Comparison of ENCODE assay signal across 8 mouse cellular contexts in the genomic region with DNA sequence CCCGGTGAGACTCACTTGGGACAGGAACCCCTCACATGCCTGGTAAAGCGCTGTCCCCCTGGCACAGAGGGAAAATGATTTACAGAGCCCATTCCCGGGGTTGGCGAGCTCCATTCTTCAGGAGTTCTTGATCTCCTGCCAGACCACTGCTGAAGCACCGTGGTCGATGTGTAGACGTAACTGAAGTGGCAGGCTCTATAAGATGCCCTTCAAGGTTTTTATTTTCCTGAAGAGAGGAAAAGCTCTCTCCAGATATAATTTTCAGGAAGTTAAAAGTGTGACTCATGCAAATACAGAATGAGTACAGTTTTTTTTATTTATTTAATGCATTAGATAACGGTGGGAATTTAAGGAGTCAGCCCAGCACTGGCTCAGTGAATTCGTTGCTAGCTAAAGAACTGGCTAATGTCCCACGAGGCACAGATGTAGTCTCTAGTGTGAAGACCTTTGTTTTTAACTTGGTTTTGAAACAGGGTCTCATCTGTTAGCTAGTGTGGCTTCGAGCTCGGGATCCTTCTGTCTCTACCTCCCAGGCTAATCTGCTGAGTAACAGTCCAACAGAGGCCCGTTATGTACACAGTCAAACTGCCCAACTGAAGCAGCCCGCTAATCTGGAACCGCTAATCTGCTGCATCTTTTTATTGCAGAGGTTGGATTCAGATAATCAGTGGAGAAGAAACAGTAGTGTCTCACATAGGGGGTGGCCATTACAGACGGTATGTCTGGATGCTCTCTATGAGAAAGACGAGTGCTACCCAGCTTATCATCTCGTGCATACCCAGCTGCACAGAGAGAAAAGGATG. TPM values are rescaled to one million over a fixed set of nuclear protein-coding genes. Genes with fewer than 3 reads are reported as not detected.
DNase-seq lines count a peak whose midpoint lies in the region; ATAC-seq and TF ChIP-seq lines count a peak whose summit lies in the region.

No protein-coding gene starts in this region.

- TF ChIP-seq CTCF in layer of hippocampus, adult 2 months (conservative IDR thresholded peaks at IDR 0.05) = no peak
- TF ChIP-seq CTCF in bone marrow, adult 2 months (IDR thresholded peaks at IDR 0.05; ENCODE audit: control insufficient read depth, insufficient read depth, low read length) = no peak

- H3K4me3 ChIP-seq in layer of hippocampus, adult 2 months = no peak overlapping the region
- no peak overlapping the region for H3K4me3 ChIP-seq in bone marrow, adult 2 months (replicated peaks; ENCODE audit: control insufficient read depth, low read depth, low read length)
- H3K4me3 ChIP-seq in hindbrain, embryonic 12.5 days = no peak overlapping the region
- no peak overlapping the region for H3K4me3 ChIP-seq in midbrain, embryonic 14.5 days (replicated peaks; ENCODE audit: low read depth, low read length)

- DNase-seq in layer of hippocampus, adult 2 months (ENCODE audit: low spot score in 2 of 2) = no peak
- no peak for DNase-seq in layer of hippocampus, postnatal 10 days (ENCODE audit: low spot score in 2 of 2)
- DNase-seq in midbrain, embryonic 14.5 days = peak; percentile 30
- DNase-seq in cerebellum, postnatal 4 days (ENCODE audit: low spot score in 2 of 2) = no peak
- no peak for DNase-seq in adrenal gland, postnatal 14 days
- no peak for DNase-seq in left cerebral cortex, adult 8-10 months (ENCODE audit: low spot score in 2 of 2)

- no peak for ATAC-seq in hindbrain, embryonic 12.5 days (ENCODE audit: low FRiP score)
- ATAC-seq in midbrain, embryonic 14.5 days (ENCODE audit: low FRiP score, low TSS enrichment) = no peak

- 24% methylated on average over 18 of the region's 18 CpGs for WGBS in bone marrow, adult 2 months
- WGBS in hindbrain, embryonic 12.5 days = 71% methylated on average over 18 of the region's 18 CpGs
- 58% methylated on average over 18 of the region's 18 CpGs for WGBS in midbrain, embryonic 14.5 days

- H3K9ac ChIP-seq in hindbrain, embryonic 12.5 days = no peak overlapping the region
- H3K9ac ChIP-seq in midbrain, embryonic 14.5 days (replicated peaks; ENCODE audit: low read length) = no peak overlapping the region

- H3K27me3 ChIP-seq in hindbrain, embryonic 12.5 days = no peaks in the 10 kb centered on the region
- no peaks in the 10 kb centered on the region for H3K27me3 ChIP-seq in midbrain, embryonic 14.5 days (ENCODE audit: control insufficient read depth, insufficient read depth, low read length)

- H3K4me1 ChIP-seq in bone marrow, adult 2 months (ENCODE audit: control insufficient read depth, insufficient read depth, low read length) = peaks cover 10% of the 10 kb centered on the region
- peaks cover 53% of the 10 kb centered on the region for H3K4me1 ChIP-seq in hindbrain, embryonic 12.5 days
- peaks cover 17% of the 10 kb centered on the region for H3K4me1 ChIP-seq in midbrain, embryonic 14.5 days (ENCODE audit: control insufficient read depth, insufficient read depth, low read length)

- H3K27ac ChIP-seq in layer of hippocampus, adult 2 months = peak overlapping the region; percentile 97
- peak overlapping the region; percentile 12; the same call in 1 of the 2 replicates for H3K27ac ChIP-seq in bone marrow, adult 2 months (ENCODE audit: control insufficient read depth, insufficient read depth, low read depth, low read length, poor library complexity)
- peak overlapping the region; percentile 97 for H3K27ac ChIP-seq in hindbrain, embryonic 12.5 days
- 0 out of 2 replicates have a peak overlapping the region, but pooled peaks have one; percentile 98 for H3K27ac ChIP-seq in midbrain, embryonic 14.5 days (replicated peaks; ENCODE audit: low read depth, low read length)

- 0 out of 2 replicates have a peak, but pooled peaks cover 9% of the 10 kb centered on the region for H3K36me3 ChIP-seq in hindbrain, embryonic 12.5 days
- peaks cover 5% of the 10 kb centered on the region; the same call in 1 of the 2 replicates for H3K36me3 ChIP-seq in midbrain, embryonic 14.5 days (ENCODE audit: control insufficient read depth, insufficient read depth, low read length)

- TF ChIP-seq POLR2A in bone marrow, adult 2 months (IDR thresholded peaks at IDR 0.05; ENCODE audit: borderline replicate concordance, control insufficient read depth, low read depth, low read length) = no peak

- H3K9me3 ChIP-seq in hindbrain, embryonic 12.5 days (replicated peaks) = no peaks in the 10 kb centered on the region
- H3K9me3 ChIP-seq in midbrain, embryonic 14.5 days (ENCODE audit: control insufficient read depth, low read length) = no peaks in the 10 kb centered on the region

- no peak overlapping the region for H3K4me2 ChIP-seq in hindbrain, embryonic 12.5 days (replicated peaks)
- no peak overlapping the region for H3K4me2 ChIP-seq in midbrain, embryonic 14.5 days (ENCODE audit: low read length)

RNA-seq across cellular contexts. Expression of gene Hacl1, which starts 23.2 kb away (rescaled TPM):
- 1 to 10 TPM; 7.0 to 9.4 TPM for total RNA-seq in layer of hippocampus, adult 2 months (2021)
- 1 to 10 TPM; 8.9 TPM for total RNA-seq in layer of hippocampus, postnatal 10 days (2021)
- polyA plus RNA-seq in bone marrow, adult 2 months (2011; ENCODE audit: insufficient read depth, insufficient read length, low replicate concordance, missing spikeins) = 11.8 and 19.6 TPM in 2 replicates
- 6.9 and 11.5 TPM in 2 replicates for polyA plus RNA-seq in hindbrain, embryonic 12.5 days (2016; fragmentation: Nextera tagmentation; extraction: Ambion mirVana)
- polyA plus RNA-seq in midbrain, embryonic 14.5 days (2014; fragmentation: Nextera tagmentation; extraction: Ambion mirVana) = 5.6 and 8.0 TPM in 2 replicates
- total RNA-seq in adrenal gland, postnatal 14 days (2021) = 62.2 and 112 TPM in 2 replicates
- 10 to 100 TPM in 2 of 4 experiments, 1 to 10 TPM in 2; 6.4 to 10.4 (median 9.8) TPM for total RNA-seq in left cerebral cortex, adult 8-10 months (2022)

RNA-seq across cellular contexts. Expression of gene Btd, which starts 23.5 kb away (rescaled TPM):
- 1 to 10 TPM; 9.6 TPM for total RNA-seq in layer of hippocampus, adult 2 months (2021)
- total RNA-seq in layer of hippocampus, postnatal 10 days (2021) = 10 to 100 TPM; 11.8 to 11.9 TPM
- polyA plus RNA-seq in bone marrow, adult 2 months (2011; ENCODE audit: insufficient read depth, insufficient read length, low replicate concordance, missing spikeins) = 2.1 and 2.5 TPM in 2 replicates
- polyA plus RNA-seq in hindbrain, embryonic 12.5 days (2016; fragmentation: Nextera tagmentation; extraction: Ambion mirVana) = 20.2 and 20.8 TPM in 2 replicates
- polyA plus RNA-seq in midbrain, embryonic 14.5 days (2014; fragmentation: Nextera tagmentation; extraction: Ambion mirVana) = 11.7 and 11.9 TPM in 2 replicates
- total RNA-seq in adrenal gland, postnatal 14 days (2021) = 40.4 and 47.4 TPM in 2 replicates
- total RNA-seq in left cerebral cortex, adult 8-10 months (2022) = 10 to 100 TPM; 10.5 to 13.9 (median 11.4) TPM

RNA-seq across cellular contexts. Expression of gene Gm49387, which starts 23.6 kb away (rescaled TPM):
- total RNA-seq in layer of hippocampus, adult 2 months (2021) = under 1 TPM in 1 of 2 experiments, not detected in 1; 0.95 TPM
- total RNA-seq in layer of hippocampus, postnatal 10 days (2021) = not detected
- polyA plus RNA-seq in bone marrow, adult 2 months (2011; ENCODE audit: insufficient read depth, insufficient read length, low replicate concordance, missing spikeins) = not detected in 2 replicates
- 0.93 TPM in 1 of 2 replicates, not detected in the other for polyA plus RNA-seq in hindbrain, embryonic 12.5 days (2016; fragmentation: Nextera tagmentation; extraction: Ambion mirVana)
- 1.3 TPM in 1 of 2 replicates, not detected in the other for polyA plus RNA-seq in midbrain, embryonic 14.5 days (2014; fragmentation: Nextera tagmentation; extraction: Ambion mirVana)
- 3.0 and 6.4 TPM in 2 replicates for total RNA-seq in adrenal gland, postnatal 14 days (2021)
- total RNA-seq in left cerebral cortex, adult 8-10 months (2022) = not detected

Comparison
In these comparisons a context has a peak if more than half of its experiments do, and no peak if none do; other contexts are left out.
1. H3K27ac ChIP-seq: peak in every context shown above with its lines; median percentile 98 in midbrain, embryonic 14.5 days; 97 in layer of hippocampus, adult 2 months; 97 in hindbrain, embryonic 12.5 days; 12 in bone marrow, adult 2 months.